Mouse (Mus musculus) kidney, embryonic 14.5 days (tissue): ENCODE data around the gene Rint1. TPM values are rescaled to one million over a fixed set of nuclear protein-coding genes. Genes with fewer than 3 reads are reported as not detected.

Source experiments
- ATAC-seq: fragments of 200-750 bp; cut with Nextera tagmentation; 2 replicates; pipeline ENCODE4 v1.8.0; 2017; ENCODE audit warnings: moderate number of reproducible peaks, mild to moderate bottlenecking, moderate TSS enrichment, moderate library complexity; ENCODE audit not compliant: low FRiP score, low TSS enrichment
- H3K27ac ChIP-seq: fragments of 300-500 bp; sonication (generic); 2 replicates; pipeline ENCODE4 v1.5.1; 2014; ENCODE audit warnings: low read depth, mild to moderate bottlenecking, low read length, moderate library complexity, mixed read lengths
- H3K27me3 ChIP-seq: fragments of 300-500 bp; sonication (generic); 2 replicates; pipeline ENCODE4 v1.6.1; 2014; ENCODE audit warnings: mild to moderate bottlenecking, low read length; ENCODE audit not compliant: control insufficient read depth, insufficient read depth
- H3K36me3 ChIP-seq: fragments of 300-500 bp; sonication (generic); 2 replicates; pipeline ENCODE4 v1.6.1; 2014; ENCODE audit warnings: low read length, mixed read lengths; ENCODE audit not compliant: control insufficient read depth, insufficient read depth
- H3K4me1 ChIP-seq: fragments of 300-500 bp; sonication (generic); 2 replicates; pipeline ENCODE4 v1.6.1; 2014; ENCODE audit warnings: low read length, mixed read lengths; ENCODE audit not compliant: control insufficient read depth, insufficient read depth
- H3K4me2 ChIP-seq: fragments of 300-500 bp; sonication (generic); replicated peaks from 2 replicates; pipeline ENCODE4 v1.6.1; 2014; ENCODE audit warnings: low read depth, mild to moderate bottlenecking, low read length
- H3K4me3 ChIP-seq: fragments of 300-500 bp; sonication (generic); 2 replicates; pipeline ENCODE4 v1.5.1; 2014; ENCODE audit warnings: mild to moderate bottlenecking, low read length
- H3K9ac ChIP-seq: fragments of 300-500 bp; sonication (generic); 2 replicates; pipeline ENCODE4 v1.6.1; 2014; ENCODE audit warnings: low read depth, mild to moderate bottlenecking, low read length, moderate library complexity
- H3K9me3 ChIP-seq: fragments of 300-500 bp; sonication (generic); 2 replicates; pipeline ENCODE4 v1.6.1; 2016; ENCODE audit warnings: low read length; ENCODE audit not compliant: control insufficient read depth
- WGBS: fragments of 180-500 bp; shearing (Covaris S2); extraction: QIAGEN DNeasy Blood & Tissue Kit; methylation state at CpG from one replicate; pipeline ENCODE4 v1.1.7; 2014; 5-methylcytosine and 5-hydroxymethylcytosine counted together
- polyA plus RNA-seq: library from polyadenylated mRNA; unstranded; fragments of >200 nt; fragmentation: Nextera tagmentation; extraction: Ambion mirVana; gene quantifications from 2 replicates; pipeline ENCODE4 v1.2.1, GENCODE M21; 2014

Rint1 gene
- polyA plus RNA-seq, 1 experiment from 2014 or later = 39.1 TPM

DNA sequence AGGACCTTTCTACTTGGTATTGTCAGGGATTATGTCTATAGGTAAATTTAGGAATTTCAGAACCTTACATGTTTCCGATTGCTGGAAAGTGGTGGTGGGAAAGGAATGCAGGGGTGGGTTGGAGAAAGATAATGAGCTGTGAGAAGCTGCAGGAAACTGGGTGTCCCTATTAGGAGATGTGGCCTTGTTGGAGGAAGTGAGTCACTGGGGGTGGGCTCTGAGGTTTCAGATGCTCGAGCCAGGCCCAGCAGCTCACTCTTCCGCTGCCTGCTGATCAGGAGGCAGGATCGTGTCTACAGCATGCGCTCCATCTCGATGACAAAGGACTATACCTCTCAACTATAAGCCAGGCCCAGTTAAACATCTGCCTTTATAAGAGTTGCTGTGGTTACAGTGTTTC, 13.3 kb upstream of the Rint1 start:
- no peak overlapping the region for H3K9ac ChIP-seq
- no peaks in the 10 kb centered on the region for H3K27me3 ChIP-seq
- no peak overlapping the region for H3K4me2 ChIP-seq
- no peak overlapping the region for H3K4me3 ChIP-seq
- no peak overlapping the region for H3K27ac ChIP-seq
- WGBS = 87% methylated on average over 6 of the region's 6 CpGs
- ATAC-seq = no peak
- H3K9me3 ChIP-seq = no peaks in the 10 kb centered on the region
- peaks cover 30% of the 10 kb centered on the region for H3K36me3 ChIP-seq
- H3K4me1 ChIP-seq = no peaks in the 10 kb centered on the region

- Histone ChIP-seq H3K9ac (no peak overlapping the region), H3K9me3 (no peaks in the 10 kb centered on the region), H3K27me3 (no peaks in the 10 kb centered on the region), H3K4me1 (peaks cover 13% of the 10 kb centered on the region; the same call in 1 of the 2 replicates), H3K27ac (no peak overlapping the region), H3K36me3 (peaks cover 2% of the 10 kb centered on the region; the same call in 1 of the 2 replicates), H3K4me3 (no peak overlapping the region), H3K4me2 (no peak overlapping the region)
- no peak for ATAC-seq
- WGBS = 87% methylated on average over 4 of the region's 4 CpGs
Measured at GRCm38 (mm10) chr5:23780516-23780915, 7.0 kb upstream of the Rint1 start.

DNA sequence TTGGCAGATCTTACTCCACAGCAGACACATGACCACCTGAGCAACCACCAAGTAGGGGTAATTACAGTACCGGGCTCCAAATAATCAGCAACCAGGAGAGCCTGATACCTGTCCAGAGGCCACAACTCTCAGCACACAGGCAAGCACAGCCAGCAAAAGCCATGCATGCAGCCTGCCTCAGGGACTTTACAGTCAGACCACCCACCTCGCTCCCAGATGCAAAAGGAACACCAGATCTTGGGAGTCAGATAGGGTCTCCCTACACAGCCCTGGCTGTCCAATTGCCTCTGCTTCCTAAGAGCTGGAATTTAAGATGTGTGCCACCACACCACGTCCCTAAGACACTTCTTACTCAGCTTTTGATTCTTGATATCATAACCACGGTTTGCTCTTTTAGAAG, 6.3 kb upstream of the Rint1 start:
- no peaks in the 10 kb centered on the region; the same call in 1 of the 2 replicates for H3K36me3 ChIP-seq
- H3K9me3 ChIP-seq = no peaks in the 10 kb centered on the region
- peaks cover 13% of the 10 kb centered on the region; the same call in 1 of the 2 replicates for H3K4me1 ChIP-seq
- 62% methylated on average over 4 of the region's 4 CpGs for WGBS
- no peak for ATAC-seq
- H3K27me3 ChIP-seq = no peaks in the 10 kb centered on the region
- 0 out of 2 replicates have a peak overlapping the region, but pooled peaks have one; percentile 7 for H3K9ac ChIP-seq
- no peak overlapping the region for H3K4me3 ChIP-seq
- no peak overlapping the region for H3K4me2 ChIP-seq
- H3K27ac ChIP-seq = no peak overlapping the region

GRCm38 (mm10) chr5:23782051-23782810, 5.3 kb upstream of the Rint1 start:
- WGBS = 47% methylated on average over 8 of the region's 8 CpGs
- no peak overlapping the region for H3K27ac ChIP-seq
- H3K9me3 ChIP-seq = no peaks in the 10 kb centered on the region
- no peaks in the 10 kb centered on the region for H3K27me3 ChIP-seq
- peak overlapping the region; percentile 89 for H3K9ac ChIP-seq
- no peaks in the 10 kb centered on the region; the same call in 1 of the 2 replicates for H3K36me3 ChIP-seq
- peak overlapping the region; percentile 92 for H3K4me3 ChIP-seq
- no peak for ATAC-seq
- H3K4me2 ChIP-seq = peak overlapping the region; percentile 75
- peaks cover 13% of the 10 kb centered on the region; the same call in 1 of the 2 replicates for H3K4me1 ChIP-seq

- H3K27ac ChIP-seq = no peak within 1 kb of the TSS
- peaks cover 13% of the 10 kb centered on the region; the same call in 1 of the 2 replicates for H3K4me1 ChIP-seq
- H3K4me3 ChIP-seq = peak within 1 kb of the TSS; percentile 92
- under 1% methylated on average over 84 of the region's 86 CpGs for WGBS
- peak within 1 kb of the TSS; percentile 89 for H3K9ac ChIP-seq
- H3K9me3 ChIP-seq = no peaks in the 10 kb centered on the region
- H3K4me2 ChIP-seq = peak within 1 kb of the TSS; percentile 75
- no peaks in the 10 kb centered on the region for H3K27me3 ChIP-seq
- ATAC-seq = peak; percentile 94
- H3K36me3 ChIP-seq = no peaks in the 10 kb centered on the region
Measured at GRCm38 (mm10) chr5:23782931-23783877, 4.3 kb upstream of the Rint1 start, which contains the start of gene Pus7. Gene Pus7 (minus strand): TSS chr5:23783711.

GRCm38 (mm10) chr5:23788390-23788830, 899 bp downstream of the Rint1 start:
- H3K27ac ChIP-seq = no peak overlapping the region
- H3K4me2 ChIP-seq = peak overlapping the region; percentile 77
- H3K27me3 ChIP-seq = no peaks in the 10 kb centered on the region
- peak overlapping the region; percentile 89 for H3K9ac ChIP-seq
- no peak for ATAC-seq
- peak overlapping the region; percentile 95 for H3K4me3 ChIP-seq
- peaks cover 7% of the 10 kb centered on the region; the same call in 1 of the 2 replicates for H3K36me3 ChIP-seq
- no peaks in the 10 kb centered on the region for H3K9me3 ChIP-seq
- no peaks in the 10 kb centered on the region for H3K4me1 ChIP-seq
- 40% methylated on average over 3 of the region's 3 CpGs for WGBS

DNA sequence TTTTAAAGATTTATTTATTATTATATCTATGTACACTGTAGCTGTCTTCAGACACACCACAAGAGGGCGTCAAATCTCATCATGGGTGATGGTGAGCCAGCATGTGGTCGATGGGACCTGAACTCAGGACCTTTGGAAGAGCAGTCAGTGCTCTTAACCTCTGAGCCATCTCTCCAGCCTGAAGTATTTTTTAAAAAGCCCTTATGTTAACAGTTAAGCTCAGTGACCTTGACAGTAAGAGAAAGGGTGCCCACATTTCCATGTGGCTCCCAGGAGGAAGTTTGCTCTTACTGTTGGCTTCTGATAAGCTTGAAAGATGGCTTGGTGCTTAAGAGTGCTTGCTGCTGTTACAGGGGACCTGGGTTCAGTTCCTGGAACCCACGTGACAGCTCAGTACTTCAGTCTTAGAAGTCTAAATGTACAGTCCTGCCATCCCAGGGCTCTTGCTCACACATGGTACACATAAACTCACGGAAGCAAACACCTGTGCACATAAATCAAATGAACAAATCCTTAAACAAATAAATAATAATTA, 1.6 kb downstream of the Rint1 start:
- no peak for ATAC-seq
- Histone ChIP-seq H3K4me3 (no peak overlapping the region), H3K9me3 (no peaks in the 10 kb centered on the region), H3K27ac (no peak overlapping the region), H3K27me3 (no peaks in the 10 kb centered on the region), H3K36me3 (peaks cover 11% of the 10 kb centered on the region; the same call in 1 of the 2 replicates), H3K4me1 (no peaks in the 10 kb centered on the region), H3K9ac (no peak overlapping the region), H3K4me2 (no peak overlapping the region)
- WGBS = 78% methylated on average over 4 of the region's 4 CpGs

DNA sequence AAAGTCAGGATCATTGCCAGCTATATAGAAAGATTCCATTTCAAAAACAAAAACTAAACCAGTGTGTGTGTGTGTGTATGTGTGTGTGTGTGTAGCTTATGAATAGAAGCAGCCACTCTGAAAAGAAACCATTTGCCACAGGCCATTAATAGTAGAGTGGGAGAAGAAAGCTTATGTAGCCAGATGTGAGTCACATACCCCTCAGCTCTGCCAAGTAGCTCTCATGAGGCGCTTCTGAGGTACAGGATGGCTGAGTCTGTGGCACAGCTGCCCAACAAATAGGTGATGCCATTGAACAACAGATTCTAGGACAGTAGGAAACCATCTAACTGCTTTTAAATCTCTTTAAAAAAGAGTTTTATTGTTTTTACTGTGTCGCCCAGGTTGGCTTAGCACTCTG, 5.2 kb downstream of the Rint1 start:
- H3K9me3 ChIP-seq = no peaks in the 10 kb centered on the region
- 94% methylated on average over 2 of the region's 2 CpGs for WGBS
- H3K4me3 ChIP-seq = no peak overlapping the region
- no peak for ATAC-seq
- no peak overlapping the region for H3K9ac ChIP-seq
- no peak overlapping the region for H3K4me2 ChIP-seq
- no peak overlapping the region for H3K27ac ChIP-seq
- H3K36me3 ChIP-seq = peaks cover 26% of the 10 kb centered on the region; the same call in 1 of the 2 replicates
- H3K4me1 ChIP-seq = no peaks in the 10 kb centered on the region
- no peaks in the 10 kb centered on the region for H3K27me3 ChIP-seq
